Mouse (Mus musculus): Measurements from ENCODE around the gene Gosr2.
A peak's percentile ranks its signal among the peaks of the same experiment; 100 is the strongest.

DNA sequence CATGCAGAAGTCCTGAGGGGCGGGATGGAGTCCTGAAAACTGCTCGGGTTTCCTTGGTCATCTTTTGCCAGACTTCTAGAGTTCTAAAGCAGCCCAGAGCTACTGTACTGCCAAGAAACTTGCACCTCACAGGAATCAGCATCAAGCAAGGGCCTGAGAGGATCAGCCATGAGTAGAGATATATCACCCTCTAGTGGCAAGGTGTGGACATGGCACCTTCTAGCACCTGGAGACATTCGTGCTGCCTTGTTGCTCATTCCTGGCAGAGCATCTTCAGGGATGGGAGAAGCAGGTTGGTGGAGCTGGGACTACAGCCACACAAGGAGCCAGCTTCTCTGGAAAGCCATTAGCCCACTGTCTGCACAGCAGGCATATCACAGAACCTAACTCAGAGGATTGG, 22.1 kb downstream of the Gosr2 start:
- no peak for TF ChIP-seq POLR2A (IDR thresholded peaks at IDR 0.05; ENCODE audit: insufficient read depth, low read depth, low read length)
- peak; percentile 90 for TF ChIP-seq CTCF (IDR thresholded peaks at IDR 0.05)
